Mouse (Mus musculus) frontal cortex, postnatal 36 days (tissue): ENCODE results near the gene Hirip3.

Experiments
- DNase-seq, 2 experiments: peaks; one replicate each; pipeline ENCODE4 v3.0.0; 2022; ENCODE audit warnings: low spot score in 2 of 2

Hirip3 gene

DNA sequence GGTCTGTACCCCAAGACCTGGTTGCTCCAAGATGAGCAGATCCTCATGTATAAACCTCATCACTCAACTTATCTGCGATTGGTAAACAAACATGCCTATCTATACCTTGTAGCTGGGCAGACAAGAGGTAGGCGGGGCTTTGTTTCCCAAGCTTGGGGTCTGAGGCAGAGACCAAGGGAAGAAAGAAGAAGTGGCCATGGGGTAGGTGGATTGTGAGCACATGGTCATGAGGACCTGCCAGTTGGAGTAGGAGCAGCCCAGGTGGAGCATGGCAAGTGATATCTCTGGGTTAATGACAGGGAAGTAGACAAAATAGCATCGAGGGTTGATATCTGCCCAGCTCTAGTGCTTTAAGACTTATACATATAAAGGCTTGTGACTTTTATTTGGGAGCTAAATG is 53.1 kb downstream of the Hirip3 start:
- DNase-seq: no peak
